Mouse (Mus musculus) T-helper 2 cell (primary cell): ENCODE data around the gene Prkci.

Experiments
- in situ Hi-C: fragments of 300-600 bp; cut with MboI, MseI; formaldehyde crosslinking; loops from one replicate; pipeline ENCODE4 v1.15.1; 2025; ENCODE audit warnings: high pct_unique_total_duplicates

Prkci gene

GRCm38 (mm10) chr3:30995283-30995898 lies at the start of gene Prkci:
Prkci (plus strand) TSS chr3:30995747.
- in situ Hi-C loops: no loop called here

DNA sequence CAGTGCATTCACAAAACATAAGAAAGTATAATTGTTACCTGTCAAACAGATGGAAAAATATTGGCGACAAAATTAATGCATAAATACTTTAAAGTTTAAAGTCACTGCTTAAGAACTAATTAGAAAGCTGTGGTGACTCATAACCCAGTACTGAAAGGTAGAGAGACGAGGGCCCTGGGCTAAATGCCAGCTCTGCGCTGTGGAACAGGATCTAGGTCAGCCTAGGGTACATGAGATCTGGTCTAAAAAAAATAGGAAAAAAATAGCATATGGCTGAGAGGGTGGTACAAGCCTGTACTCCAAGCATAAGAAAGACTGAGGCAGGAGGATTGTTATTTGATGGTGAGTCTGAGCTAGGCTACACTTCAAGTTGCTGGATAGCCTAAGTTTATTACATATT lies 43.9 kb upstream of the Prkci start:
- in situ Hi-C loops: loop anchor here (25.0 kb wide), 1 partner anchor 1761 kb away; the partner anchor contains the start of gene Actl6a

DNA sequence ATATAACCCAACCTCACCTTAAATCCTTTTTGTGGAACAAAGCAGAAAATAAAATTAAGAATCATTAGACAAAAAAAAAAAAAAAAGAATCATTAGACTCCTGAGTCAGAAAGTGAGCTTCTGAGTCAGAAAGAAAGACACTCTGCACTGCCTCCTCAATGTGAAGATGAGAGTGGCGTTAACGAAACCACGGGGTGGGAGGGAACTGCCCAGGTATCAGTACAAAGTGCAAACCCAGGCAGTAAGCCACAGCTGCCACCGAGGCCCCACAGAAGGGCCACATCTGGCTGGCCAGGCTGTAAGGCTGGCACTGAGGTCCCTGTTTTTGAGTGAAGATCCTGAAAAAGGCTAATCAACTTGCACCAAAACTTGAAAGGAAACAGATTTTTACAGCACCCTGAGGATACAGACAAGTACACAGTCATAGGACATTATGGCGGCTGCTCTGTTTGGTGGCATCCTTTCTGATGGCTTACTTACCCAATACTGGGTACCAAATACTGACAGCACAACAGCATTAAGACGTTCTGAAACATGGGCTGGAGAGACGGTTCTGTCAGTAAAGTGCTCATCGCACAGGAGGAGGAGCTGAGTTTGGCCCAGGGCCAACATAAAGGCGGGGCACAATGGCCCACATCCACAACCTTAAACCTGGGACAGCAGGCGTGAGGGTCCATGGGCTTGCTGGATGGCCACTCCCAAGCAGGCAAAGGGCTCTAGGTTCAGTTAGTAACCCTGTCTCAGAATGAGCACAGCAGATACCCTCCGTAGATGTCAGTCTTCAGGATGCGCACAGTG lies 43.1 kb upstream of the Prkci start:
- in situ Hi-C loops: loop anchor here (25.0 kb wide), 1 partner anchor 1760 kb away; the partner anchor contains the start of gene Actl6a

DNA sequence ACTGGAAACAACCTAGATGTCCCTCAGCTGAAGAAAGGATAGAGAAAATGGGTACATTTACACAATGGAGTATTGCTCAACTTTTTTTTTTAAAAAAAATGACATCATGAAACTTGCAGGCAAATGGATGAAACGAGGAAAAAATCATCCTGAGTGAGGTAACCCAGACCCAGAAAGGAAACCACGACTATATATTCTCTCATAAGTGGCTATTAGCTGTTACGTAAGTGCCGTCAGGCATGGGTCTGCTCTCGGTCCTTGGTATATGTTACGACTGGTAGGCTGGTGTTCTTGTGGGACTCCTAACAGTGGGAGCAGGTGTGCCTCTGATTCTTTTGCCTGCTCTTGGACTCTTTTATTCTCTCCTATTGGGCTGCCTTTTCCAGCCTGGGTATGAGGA lies 39.2 kb upstream of the Prkci start:
- in situ Hi-C loops: loop anchor here (25.0 kb wide), 1 partner anchor 1756 kb away; the partner anchor contains the start of gene Actl6a

GRCm38 (mm10) chr3:30958709-30959108 lies 36.8 kb upstream of the Prkci start:
- in situ Hi-C loops: loop anchor here (25.0 kb wide), 1 partner anchor 1754 kb away; the partner anchor contains the start of gene Actl6a

GRCm38 (mm10) chr3:30959868-30960831 lies 35.4 kb upstream of the Prkci start:
- in situ Hi-C loops: loop anchor here (10.0 to 25.0 kb wide), 2 partner anchors 1455 to 1752 kb away; partner anchors contain the start of gene Actl6a

DNA sequence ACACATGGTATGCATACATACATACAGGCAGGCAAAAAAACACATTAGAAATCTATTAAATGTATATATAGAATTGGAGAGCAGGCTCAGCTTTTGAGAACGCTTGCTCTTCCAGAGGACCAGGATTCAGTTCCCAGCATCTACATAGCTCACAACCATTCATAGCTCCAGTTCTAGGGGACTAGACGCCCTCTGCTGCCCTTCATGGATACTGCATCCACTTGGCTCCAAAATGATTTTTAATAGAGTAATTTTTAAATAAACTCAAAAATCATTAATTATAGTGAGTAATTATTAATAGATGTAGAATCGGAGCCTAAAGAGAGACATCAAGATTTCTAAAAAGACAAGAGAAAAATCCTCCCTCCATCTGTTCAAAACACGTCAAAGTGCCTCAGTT lies 32.4 kb upstream of the Prkci start:
- in situ Hi-C loops: loop anchor here (10.0 to 25.0 kb wide), 2 partner anchors 1452 to 1749 kb away; partner anchors contain the start of gene Actl6a

DNA sequence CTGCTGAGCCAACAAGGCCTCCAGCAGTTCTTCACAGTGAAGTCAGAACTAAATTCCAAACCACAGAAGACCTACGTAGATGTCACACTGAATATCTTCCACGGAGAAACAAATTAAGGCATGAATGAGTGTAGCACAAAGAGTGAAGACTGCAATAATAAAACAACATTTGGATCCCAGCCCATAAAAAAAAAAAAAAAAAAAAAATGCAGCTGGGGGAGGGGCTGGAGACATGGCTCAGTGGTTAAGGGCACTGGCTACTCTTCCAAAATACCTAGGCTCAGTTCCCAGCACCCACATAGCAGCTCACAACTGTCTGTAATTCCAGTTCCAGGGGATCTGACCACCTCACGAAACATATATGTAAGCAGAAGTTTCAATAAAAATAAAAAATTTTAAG lies 31.3 kb upstream of the Prkci start:
- in situ Hi-C loops: loop anchor here (10.0 to 25.0 kb wide), 2 partner anchors 1451 to 1748 kb away; partner anchors contain the start of gene Actl6a

GRCm38 (mm10) chr3:30965644-30966043 lies 29.9 kb upstream of the Prkci start:
- in situ Hi-C loops: loop anchor here (10.0 to 25.0 kb wide), 2 partner anchors 1449 to 1747 kb away; partner anchors contain the start of gene Actl6a

- in situ Hi-C loops: loop anchor here (10.0 to 25.0 kb wide), 2 partner anchors 1446 to 1744 kb away; partner anchors contain the start of gene Actl6a
Observed at GRCm38 (mm10) chr3:30968531-30969092, 26.9 kb upstream of the Prkci start.

DNA sequence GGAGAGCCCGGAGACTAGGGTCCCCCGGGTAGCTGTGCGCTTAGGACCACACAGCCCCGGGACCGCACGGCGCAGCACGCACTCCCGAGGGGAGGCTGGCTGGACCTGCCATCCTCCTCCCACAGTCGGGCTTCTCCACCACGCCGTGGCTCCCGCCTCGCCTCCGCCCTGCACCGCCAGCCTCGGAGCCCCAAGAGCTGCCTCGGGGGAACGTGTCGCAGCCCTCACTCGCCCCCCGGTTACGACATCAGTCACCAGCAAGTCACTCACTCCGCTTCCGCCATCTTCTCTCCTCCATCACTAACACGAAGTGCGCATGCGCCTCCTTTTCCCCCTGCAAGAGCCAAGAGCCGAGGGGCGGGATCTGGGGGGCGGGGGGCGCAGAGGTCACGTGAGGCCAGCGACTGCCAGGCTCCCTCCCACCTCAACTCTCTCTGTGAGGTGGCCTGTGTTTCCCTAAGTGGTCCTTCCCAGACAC lies 26.4 kb upstream of the Prkci start, which contains the start of gene Phc3:
Gene Phc3, minus strand, starts transcription at position 312 of the 478 bp plus-strand sequence.
- in situ Hi-C loops: loop anchor here (10.0 to 25.0 kb wide), 2 partner anchors 1446 to 1743 kb away; partner anchors contain the start of gene Actl6a

DNA sequence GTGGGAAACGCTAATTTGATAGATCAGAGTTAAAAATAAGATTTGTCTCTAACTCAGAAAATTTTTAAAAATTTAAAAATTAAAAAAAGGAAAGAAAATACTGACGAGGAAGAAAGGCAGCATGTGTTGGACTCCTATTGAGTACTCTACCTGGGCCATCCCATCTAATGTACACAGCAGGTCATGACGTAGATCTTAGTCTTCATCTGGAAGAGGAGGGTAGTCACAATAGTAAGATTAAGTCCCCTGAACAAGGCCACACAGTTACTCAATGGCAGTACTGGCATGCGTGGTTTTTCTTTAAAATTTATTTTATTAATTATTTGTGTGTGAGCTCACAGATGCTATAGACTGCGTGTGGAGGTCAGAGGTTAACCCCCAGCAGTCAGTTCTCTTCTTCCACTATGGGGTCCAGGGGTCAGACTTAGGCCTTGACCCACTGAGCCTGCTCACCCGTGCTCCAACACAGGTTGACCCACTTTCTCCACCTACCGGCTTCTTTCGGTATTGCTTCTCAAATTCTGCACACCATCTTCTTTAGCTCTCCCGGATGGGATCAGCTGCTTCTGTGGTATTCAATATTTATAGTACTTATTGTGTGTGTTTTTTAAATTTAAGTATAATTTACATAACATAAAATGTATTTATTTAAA lies 20.3 kb upstream of the Prkci start:
- in situ Hi-C loops: no loop called here

- in situ Hi-C loops: no loop called here
Observed at GRCm38 (mm10) chr3:30976991-30977603, 18.4 kb upstream of the Prkci start.

GRCm38 (mm10) chr3:30981616-30982380 lies 13.7 kb upstream of the Prkci start:
- in situ Hi-C loops: no loop called here

DNA sequence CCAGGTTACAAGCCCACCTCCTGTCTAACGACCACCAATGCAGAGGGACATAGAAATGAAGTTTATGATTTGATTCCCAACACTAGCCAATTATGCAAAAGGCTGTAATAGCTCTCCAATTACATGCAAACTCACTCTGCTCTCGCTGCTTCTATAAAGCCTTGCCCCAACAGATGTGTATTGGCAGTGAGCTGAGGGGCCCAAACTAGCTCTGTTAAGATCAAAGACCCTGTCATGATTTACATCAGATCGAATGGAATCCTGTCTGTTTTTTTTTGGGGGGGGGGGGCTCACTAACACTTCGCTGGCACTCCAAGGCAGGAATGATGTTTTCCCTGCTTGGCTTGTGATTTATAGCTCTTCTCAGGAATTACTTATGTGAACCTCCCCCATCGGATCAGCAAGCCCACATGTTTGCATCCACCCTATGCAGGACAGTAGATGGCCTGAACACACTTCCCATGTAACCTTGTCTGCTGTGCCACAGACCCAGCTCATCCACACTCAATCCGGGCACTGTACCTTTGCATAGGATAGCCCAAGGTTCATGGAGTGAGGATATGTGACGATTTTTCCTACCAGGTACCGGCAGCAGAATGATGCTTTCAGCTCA lies 12.5 kb upstream of the Prkci start:
- in situ Hi-C loops: no loop called here

- in situ Hi-C loops: no loop called here
Observed at GRCm38 (mm10) chr3:30987396-30988318, 7.9 kb upstream of the Prkci start.

DNA sequence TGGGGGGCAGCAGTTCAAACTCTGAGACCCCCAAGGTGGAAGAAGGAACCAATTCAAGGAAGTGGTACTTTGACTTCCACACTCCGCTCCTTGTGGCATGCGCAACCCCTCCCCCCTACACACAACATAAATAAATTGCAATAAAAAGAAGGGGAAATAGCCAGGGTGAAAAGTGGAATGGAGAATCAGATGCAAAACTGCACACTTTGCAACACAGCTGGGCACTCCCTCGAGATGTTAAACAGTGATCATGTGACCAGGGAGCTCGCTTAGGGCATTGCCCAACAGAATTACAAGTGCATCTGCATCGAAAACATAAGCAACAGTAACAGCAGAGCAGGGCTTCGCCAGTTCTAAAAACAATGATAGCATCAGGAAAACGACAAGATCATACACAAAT lies 3.4 kb upstream of the Prkci start:
- in situ Hi-C loops: no loop called here
